Mouse (Mus musculus) bone marrow, adult 2 months (tissue): Measurements from ENCODE around the gene Erc2.

Experiments
- CTCF ChIP-seq: fragments of 200-500 bp; IDR thresholded peaks from 2 replicates; pipeline ENCODE4 v1.5.1; 2011; ENCODE audit warnings: low read length, control low read depth; ENCODE audit not compliant: control insufficient read depth, insufficient read depth
- POLR2A ChIP-seq: fragments of 200-500 bp; IDR thresholded peaks from 2 replicates; pipeline ENCODE4 v1.6.1; 2011; ENCODE audit warnings: low read depth, mild to moderate bottlenecking, control low read depth, low read length, borderline replicate concordance; ENCODE audit not compliant: control insufficient read depth

DNA sequence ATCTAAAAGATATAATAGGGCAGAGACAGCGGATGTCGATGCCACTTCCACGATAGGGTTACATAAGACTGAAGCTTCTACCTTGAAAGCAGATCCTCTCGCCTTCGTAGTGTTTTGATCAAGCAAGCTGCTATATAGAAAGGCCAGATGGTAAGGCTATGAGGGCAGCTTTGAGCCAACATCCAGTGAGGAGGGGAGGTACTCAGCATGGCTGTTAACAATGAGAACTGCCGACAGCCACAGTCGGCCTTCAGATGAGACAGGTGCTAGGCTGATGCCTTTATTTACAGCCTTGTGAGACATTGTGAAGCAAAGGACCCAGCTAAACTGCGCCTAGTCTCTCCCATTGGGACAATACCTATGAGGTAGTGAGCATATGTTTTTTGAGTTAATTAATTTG is 156.3 kb downstream of the Erc2 start:
- TF ChIP-seq POLR2A (no peak), CTCF (no peak)
